Mouse (Mus musculus) midbrain, embryonic 11.5 days (tissue): ENCODE data around the gene Sec22b. TPM values are rescaled to one million over a fixed set of nuclear protein-coding genes. Genes with fewer than 3 reads are reported as not detected.

Experiments used
- ATAC-seq: fragments of 200-750 bp; cut with Nextera tagmentation; 2 replicates; pipeline ENCODE4 v1.8.0; 2017; ENCODE audit warnings: moderate TSS enrichment, moderate library complexity; ENCODE audit not compliant: low FRiP score
- DNase-seq: peaks from one replicate; pipeline ENCODE4 v3.0.0; 2015; ENCODE audit warnings: low spot score; ENCODE audit errors: missing footprints
- H3K27ac ChIP-seq: fragments of 300-500 bp; sonication (generic); 2 replicates; pipeline ENCODE4 v1.5.1; 2014; ENCODE audit warnings: low read depth, low read length
- H3K27me3 ChIP-seq: fragments of 300-500 bp; sonication (generic); 2 replicates; pipeline ENCODE4 v1.6.1; 2014; ENCODE audit warnings: mild to moderate bottlenecking, low read length, moderate library complexity, mixed read lengths; ENCODE audit not compliant: control insufficient read depth, insufficient read depth
- H3K36me3 ChIP-seq: fragments of 300-500 bp; sonication (generic); 2 replicates; pipeline ENCODE4 v1.6.1; 2014; ENCODE audit warnings: mild to moderate bottlenecking, low read length, moderate library complexity, mixed read lengths; ENCODE audit not compliant: control insufficient read depth, insufficient read depth
- H3K4me1 ChIP-seq: fragments of 300-500 bp; sonication (generic); 2 replicates; pipeline ENCODE4 v1.6.1; 2014; ENCODE audit warnings: low read length; ENCODE audit not compliant: control insufficient read depth, insufficient read depth
- H3K4me2 ChIP-seq: fragments of 300-500 bp; sonication (generic); 2 replicates; pipeline ENCODE4 v1.6.1; 2014; ENCODE audit warnings: mild to moderate bottlenecking, moderate library complexity
- H3K4me3 ChIP-seq: fragments of 300-500 bp; sonication (generic); 2 replicates; pipeline ENCODE4 v1.5.1; 2014; ENCODE audit warnings: low read depth, low read length
- H3K9ac ChIP-seq: fragments of 300-500 bp; sonication (generic); 2 replicates; pipeline ENCODE4 v1.6.1; 2014; ENCODE audit warnings: low read length
- H3K9me3 ChIP-seq: fragments of 300-500 bp; sonication (generic); 2 replicates; pipeline ENCODE4 v1.6.1; 2016; ENCODE audit warnings: low read length; ENCODE audit not compliant: control insufficient read depth
- WGBS: fragments of 180-500 bp; shearing (Covaris S2); extraction: QIAGEN DNeasy Blood & Tissue Kit; methylation state at CpG from one replicate; pipeline ENCODE4 v1.1.7; 2014; 5-methylcytosine and 5-hydroxymethylcytosine counted together
- polyA plus RNA-seq: library from polyadenylated mRNA; unstranded; fragments of >200 nt; fragmentation: Nextera tagmentation; extraction: Ambion mirVana; gene quantifications from 2 replicates; pipeline ENCODE4 v1.2.1, GENCODE M21; 2014

Gene Sec22b
- polyA plus RNA-seq, 1 experiment from 2014 or later = 122 TPM

GRCm38 (mm10) chr3:97868733-97869132, 32.3 kb upstream of the Sec22b start:
- ATAC-seq (no peak), DNase-seq (no peak)
- Histone ChIP-seq H3K36me3 (no peaks in the 10 kb centered on the region), H3K9me3 (no peaks in the 10 kb centered on the region), H3K4me1 (peaks cover 7% of the 10 kb centered on the region), H3K27me3 (peaks cover 14% of the 10 kb centered on the region), H3K4me2 (no peak overlapping the region), H3K27ac (no peak overlapping the region), H3K9ac (no peak overlapping the region), H3K4me3 (no peak overlapping the region)
- WGBS = 41% methylated on average over 5 of the region's 5 CpGs

- WGBS = 83% methylated on average over 4 of the region's 4 CpGs
- peaks cover 7% of the 10 kb centered on the region for H3K4me1 ChIP-seq
- H3K36me3 ChIP-seq = no peaks in the 10 kb centered on the region
- no peak overlapping the region for H3K4me2 ChIP-seq
- H3K27ac ChIP-seq = no peak overlapping the region
- H3K9ac ChIP-seq = no peak overlapping the region
- no peaks in the 10 kb centered on the region for H3K9me3 ChIP-seq
- no peak overlapping the region for H3K4me3 ChIP-seq
- ATAC-seq (no peak), DNase-seq (no peak)
- peaks cover 14% of the 10 kb centered on the region for H3K27me3 ChIP-seq
Measured at GRCm38 (mm10) chr3:97869730-97870129, 31.3 kb upstream of the Sec22b start.

- Histone ChIP-seq H3K4me3 (no peak overlapping the region), H3K9ac (no peak overlapping the region), H3K27ac (no peak overlapping the region), H3K27me3 (no peaks in the 10 kb centered on the region), H3K36me3 (no peaks in the 10 kb centered on the region), H3K4me1 (no peaks in the 10 kb centered on the region), H3K4me2 (no peak overlapping the region), H3K9me3 (no peaks in the 10 kb centered on the region)
- DNase-seq (peak; percentile 85), ATAC-seq (no peak)
- WGBS = 19% methylated on average over 5 of the region's 5 CpGs
Measured at GRCm38 (mm10) chr3:97874777-97875176, 26.2 kb upstream of the Sec22b start.

- DNase-seq = no peak
- no peaks in the 10 kb centered on the region for H3K36me3 ChIP-seq
- no peak overlapping the region for H3K4me3 ChIP-seq
- no peak overlapping the region for H3K9ac ChIP-seq
- ATAC-seq = no peak
- H3K4me1 ChIP-seq = no peaks in the 10 kb centered on the region
- H3K9me3 ChIP-seq = no peaks in the 10 kb centered on the region
- no peaks in the 10 kb centered on the region for H3K27me3 ChIP-seq
- WGBS = 61% methylated on average over 8 of the region's 8 CpGs
- H3K4me2 ChIP-seq = no peak overlapping the region
- H3K27ac ChIP-seq = no peak overlapping the region
Measured at GRCm38 (mm10) chr3:97876259-97876658, 24.7 kb upstream of the Sec22b start.

- DNase-seq (peak; percentile 98), ATAC-seq (0 out of 2 replicates have a peak, but pooled peaks have one; percentile 14)
- H3K4me1 ChIP-seq = no peaks in the 10 kb centered on the region
- no peak overlapping the region for H3K4me3 ChIP-seq
- H3K27ac ChIP-seq = no peak overlapping the region
- H3K9me3 ChIP-seq = no peaks in the 10 kb centered on the region
- no peak overlapping the region for H3K4me2 ChIP-seq
- no peak overlapping the region for H3K9ac ChIP-seq
- 21% methylated on average over 5 of the region's 5 CpGs for WGBS
- H3K36me3 ChIP-seq = no peaks in the 10 kb centered on the region
- H3K27me3 ChIP-seq = no peaks in the 10 kb centered on the region
Measured at GRCm38 (mm10) chr3:97879222-97879621, 21.8 kb upstream of the Sec22b start.

- H3K4me3 ChIP-seq = no peak overlapping the region
- H3K4me1 ChIP-seq = no peaks in the 10 kb centered on the region
- no peak for ATAC-seq
- DNase-seq = no peak
- no peak overlapping the region for H3K9ac ChIP-seq
- H3K9me3 ChIP-seq = no peaks in the 10 kb centered on the region
- no peaks in the 10 kb centered on the region for H3K27me3 ChIP-seq
- H3K4me2 ChIP-seq = no peak overlapping the region
- H3K36me3 ChIP-seq = no peaks in the 10 kb centered on the region
- H3K27ac ChIP-seq = no peak overlapping the region
- WGBS = 94% methylated on average over 5 of the region's 5 CpGs
Measured at GRCm38 (mm10) chr3:97881576-97881975, 19.4 kb upstream of the Sec22b start.

- 53% methylated on average over 5 of the region's 5 CpGs for WGBS
Measured at GRCm38 (mm10) chr3:97887785-97888167, 13.2 kb upstream of the Sec22b start.

GRCm38 (mm10) chr3:97888168-97888901, 12.7 kb upstream of the Sec22b start, which contains the start of gene Pde4dip:
TSS of gene Pde4dip (minus strand) at chr3:97888707.
- Histone ChIP-seq H3K9me3 (no peaks in the 10 kb centered on the region), H3K36me3 (no peaks in the 10 kb centered on the region), H3K4me3 (peak within 1 kb of the TSS; percentile 47), H3K27ac (no peak within 1 kb of the TSS), H3K4me2 (peak within 1 kb of the TSS; percentile 95), H3K4me1 (no peaks in the 10 kb centered on the region), H3K9ac (peak within 1 kb of the TSS; percentile 67), H3K27me3 (peaks cover 12% of the 10 kb centered on the region)
- DNase-seq (peak; percentile 94), ATAC-seq (peak; percentile 70)
- WGBS = 1% methylated on average over 43 of the region's 44 CpGs

More at GRCm38 (mm10) chr3:97887785-97888167, 13.2 kb upstream of the Sec22b start:
- Histone ChIP-seq H3K27ac (no peak overlapping the region), H3K4me2 (peak overlapping the region; percentile 95), H3K36me3 (no peaks in the 10 kb centered on the region), H3K4me1 (no peaks in the 10 kb centered on the region), H3K4me3 (peak overlapping the region; percentile 47), H3K9me3 (no peaks in the 10 kb centered on the region), H3K9ac (no peak overlapping the region), H3K27me3 (peaks cover 12% of the 10 kb centered on the region)
- DNase-seq = no peak
- no peak for ATAC-seq

GRCm38 (mm10) chr3:97890205-97890604, 10.8 kb upstream of the Sec22b start:
- Histone ChIP-seq H3K27me3 (peaks cover 12% of the 10 kb centered on the region), H3K4me1 (no peaks in the 10 kb centered on the region), H3K27ac (no peak overlapping the region), H3K9me3 (no peaks in the 10 kb centered on the region), H3K4me3 (no peak overlapping the region), H3K36me3 (no peaks in the 10 kb centered on the region), H3K4me2 (no peak overlapping the region), H3K9ac (no peak overlapping the region)
- WGBS = 66% methylated on average over 6 of the region's 6 CpGs
- no peak for ATAC-seq
- DNase-seq = peak; percentile 54
